In genomic region chr8:105298351-105299252, GRCm38 (mm10) we compare ENCODE assay signal across 8 mouse cellular contexts. TPM values are rescaled to one million over a fixed set of nuclear protein-coding genes. Genes with fewer than 3 reads are reported as not detected.
A peak's percentile ranks its signal among the peaks of the same experiment; 100 is the strongest.
DNase-seq lines count a peak whose midpoint lies in the region; ATAC-seq and TF ChIP-seq lines count a peak whose summit lies in the region.

No protein-coding gene starts in this region.

- peak overlapping the region; percentile 79 for H3K27ac ChIP-seq in kidney, postnatal 0 days
- no peak overlapping the region for H3K27ac ChIP-seq in cortical plate, adult 2 months (ENCODE audit: insufficient read depth, low read length)
- no peak overlapping the region for H3K27ac ChIP-seq in hindbrain, embryonic 16.5 days (ENCODE audit: low read depth, low read length)
- H3K27ac ChIP-seq in midbrain, embryonic 16.5 days (ENCODE audit: low read length): no peak overlapping the region

- peak overlapping the region; percentile 88 for H3K4me2 ChIP-seq in kidney, postnatal 0 days (ENCODE audit: low read length)
- H3K4me2 ChIP-seq in hindbrain, embryonic 16.5 days (ENCODE audit: low read length): peak overlapping the region; percentile 85
- peak overlapping the region; percentile 95 for H3K4me2 ChIP-seq in midbrain, embryonic 16.5 days (ENCODE audit: low read length)

- H3K9me3 ChIP-seq in kidney, postnatal 0 days (replicated peaks; ENCODE audit: low read length): no peaks in the 10 kb centered on the region
- no peaks in the 10 kb centered on the region for H3K9me3 ChIP-seq in hindbrain, embryonic 16.5 days (ENCODE audit: control insufficient read depth, low read length)
- no peaks in the 10 kb centered on the region for H3K9me3 ChIP-seq in midbrain, embryonic 16.5 days (replicated peaks; ENCODE audit: control insufficient read depth, low read length, poor library complexity, severe bottlenecking)

- no peak for ATAC-seq in kidney, postnatal 0 days (replicated peaks; ENCODE audit: low FRiP score, low read depth)
- no peak for ATAC-seq in hindbrain, embryonic 16.5 days
- ATAC-seq in midbrain, embryonic 16.5 days: no peak

- no peak for TF ChIP-seq CTCF in kidney, postnatal 0 days (IDR thresholded peaks at IDR 0.05; ENCODE audit: low read depth)
- TF ChIP-seq CTCF in cortical plate, adult 2 months (IDR thresholded peaks at IDR 0.05; ENCODE audit: extremely low read depth, insufficient read depth, low read length): no peak

- WGBS in kidney, postnatal 0 days: 62% methylated on average over 18 of the region's 18 CpGs
- 64% methylated on average over 18 of the region's 18 CpGs for WGBS in hindbrain, embryonic 16.5 days
- WGBS in midbrain, embryonic 16.5 days: 65% methylated on average over 18 of the region's 18 CpGs

- H3K4me3 ChIP-seq in kidney, postnatal 0 days (replicated peaks; ENCODE audit: low read depth, low read length): peak overlapping the region; percentile 95
- H3K4me3 ChIP-seq in cortical plate, adult 2 months (ENCODE audit: insufficient read depth, low read length): peak overlapping the region; percentile 78
- H3K4me3 ChIP-seq in hindbrain, embryonic 16.5 days (ENCODE audit: low read length): peak overlapping the region; percentile 96
- H3K4me3 ChIP-seq in midbrain, embryonic 16.5 days (ENCODE audit: low read depth, low read length): peak overlapping the region; percentile 97

- no peak for DNase-seq in kidney, postnatal 0 days (ENCODE audit: low spot score)
- no peak for DNase-seq in kidney, postnatal 36 days
- DNase-seq in ovary, postnatal 36 days (ENCODE audit: low spot score): no peak
- no peak for DNase-seq in left cerebral cortex, adult 18-20 months (ENCODE audit: low spot score in 2 of 2)
- no peak for DNase-seq in frontal cortex, postnatal 10 days (ENCODE audit: low spot score in 2 of 2)

- peaks cover 11% of the 10 kb centered on the region for H3K4me1 ChIP-seq in kidney, postnatal 0 days (replicated peaks; ENCODE audit: insufficient read depth, low read length)
- 0 out of 2 replicates have a peak, but pooled peaks cover 2% of the 10 kb centered on the region for H3K4me1 ChIP-seq in cortical plate, adult 2 months (ENCODE audit: control insufficient read depth, insufficient read depth, low read length)
- peaks cover 13% of the 10 kb centered on the region for H3K4me1 ChIP-seq in hindbrain, embryonic 16.5 days (ENCODE audit: control insufficient read depth, insufficient read depth, low read depth, low read length)
- H3K4me1 ChIP-seq in midbrain, embryonic 16.5 days (ENCODE audit: control insufficient read depth, insufficient read depth, low read length): peaks cover 23% of the 10 kb centered on the region

- peaks cover 33% of the 10 kb centered on the region for H3K36me3 ChIP-seq in kidney, postnatal 0 days (ENCODE audit: insufficient read depth, low read length)
- H3K36me3 ChIP-seq in hindbrain, embryonic 16.5 days (ENCODE audit: control insufficient read depth, insufficient read depth, low read length): peaks cover 29% of the 10 kb centered on the region
- H3K36me3 ChIP-seq in midbrain, embryonic 16.5 days (ENCODE audit: control insufficient read depth, insufficient read depth, low read length): peaks cover 17% of the 10 kb centered on the region

- H3K9ac ChIP-seq in kidney, postnatal 0 days (ENCODE audit: low read depth, low read length): peak overlapping the region; percentile 95
- peak overlapping the region; percentile 94 for H3K9ac ChIP-seq in hindbrain, embryonic 16.5 days (ENCODE audit: low read depth, low read length)
- H3K9ac ChIP-seq in midbrain, embryonic 16.5 days (ENCODE audit: low read depth, low read length): peak overlapping the region; percentile 88

- no peak for TF ChIP-seq POLR2A in cortical plate, adult 2 months (IDR thresholded peaks at IDR 0.05; ENCODE audit: extremely low read depth, insufficient read depth, low read length)

- no peaks in the 10 kb centered on the region for H3K27me3 ChIP-seq in kidney, postnatal 0 days (ENCODE audit: insufficient read depth, low read length)
- no peaks in the 10 kb centered on the region for H3K27me3 ChIP-seq in hindbrain, embryonic 16.5 days (replicated peaks; ENCODE audit: control insufficient read depth, insufficient read depth, low read length)
- no peaks in the 10 kb centered on the region for H3K27me3 ChIP-seq in midbrain, embryonic 16.5 days (ENCODE audit: control insufficient read depth, insufficient read depth, low read depth, low read length)

RNA-seq across cellular contexts. Expression of gene E2f4, which starts 1.1 kb away (rescaled TPM):
- 55.2 and 57.9 TPM in 2 replicates for polyA plus RNA-seq in kidney, postnatal 0 days (2015; fragmentation: Nextera tagmentation; extraction: Ambion mirVana)
- 63.4 and 65.6 TPM in 2 replicates for polyA plus RNA-seq in cortical plate, adult 2 months (2012; rRNA removed)
- polyA plus RNA-seq in hindbrain, embryonic 16.5 days (2015; fragmentation: Nextera tagmentation; extraction: Ambion mirVana): 37.3 and 46.7 TPM in 2 replicates
- 40.1 and 41.6 TPM in 2 replicates for polyA plus RNA-seq in midbrain, embryonic 16.5 days (2015; fragmentation: Nextera tagmentation; extraction: Ambion mirVana)
- 10 to 100 TPM; 37.6 to 39.1 TPM for total RNA-seq in left cerebral cortex, adult 18-20 months (2021)

RNA-seq across cellular contexts. Expression of gene Exoc3l, which starts 2.7 kb away (rescaled TPM):
- 15.9 and 18.5 TPM in 2 replicates for polyA plus RNA-seq in kidney, postnatal 0 days (2015; fragmentation: Nextera tagmentation; extraction: Ambion mirVana)
- 1.4 and 1.9 TPM in 2 replicates for polyA plus RNA-seq in cortical plate, adult 2 months (2012; rRNA removed)
- polyA plus RNA-seq in hindbrain, embryonic 16.5 days (2015; fragmentation: Nextera tagmentation; extraction: Ambion mirVana): 9.4 and 12.3 TPM in 2 replicates
- polyA plus RNA-seq in midbrain, embryonic 16.5 days (2015; fragmentation: Nextera tagmentation; extraction: Ambion mirVana): 10.5 and 12.0 TPM in 2 replicates
- total RNA-seq in left cerebral cortex, adult 18-20 months (2021): 1 to 10 TPM; 1.6 TPM

RNA-seq across cellular contexts. Expression of gene Elmo3, which starts 6.8 kb away (rescaled TPM):
- polyA plus RNA-seq in kidney, postnatal 0 days (2015; fragmentation: Nextera tagmentation; extraction: Ambion mirVana): 15.5 and 17.4 TPM in 2 replicates
- polyA plus RNA-seq in cortical plate, adult 2 months (2012; rRNA removed): 2.4 and 2.9 TPM in 2 replicates
- polyA plus RNA-seq in hindbrain, embryonic 16.5 days (2015; fragmentation: Nextera tagmentation; extraction: Ambion mirVana): 1.5 and 1.6 TPM in 2 replicates
- polyA plus RNA-seq in midbrain, embryonic 16.5 days (2015; fragmentation: Nextera tagmentation; extraction: Ambion mirVana): 0.88 and 1.1 TPM in 2 replicates
- total RNA-seq in left cerebral cortex, adult 18-20 months (2021): 1 to 10 TPM; 1.4 to 1.8 TPM

RNA-seq across cellular contexts. Expression of gene 4931428F04Rik, which starts 8.9 kb away (rescaled TPM):
- polyA plus RNA-seq in kidney, postnatal 0 days (2015; fragmentation: Nextera tagmentation; extraction: Ambion mirVana): 5.5 and 6.2 TPM in 2 replicates
- 24.3 and 26.3 TPM in 2 replicates for polyA plus RNA-seq in cortical plate, adult 2 months (2012; rRNA removed)
- polyA plus RNA-seq in hindbrain, embryonic 16.5 days (2015; fragmentation: Nextera tagmentation; extraction: Ambion mirVana): 126 and 153 TPM in 2 replicates
- 168 and 175 TPM in 2 replicates for polyA plus RNA-seq in midbrain, embryonic 16.5 days (2015; fragmentation: Nextera tagmentation; extraction: Ambion mirVana)
- total RNA-seq in left cerebral cortex, adult 18-20 months (2021): 10 to 100 TPM; 22.3 to 27.9 TPM

RNA-seq across cellular contexts. Expression of gene Nol3, which starts 22.7 kb away (rescaled TPM):
- polyA plus RNA-seq in kidney, postnatal 0 days (2015; fragmentation: Nextera tagmentation; extraction: Ambion mirVana): 0.29 and 0.68 TPM in 2 replicates
- polyA plus RNA-seq in cortical plate, adult 2 months (2012; rRNA removed): 14.3 and 15.5 TPM in 2 replicates
- polyA plus RNA-seq in hindbrain, embryonic 16.5 days (2015; fragmentation: Nextera tagmentation; extraction: Ambion mirVana): 6.2 TPM in 2 replicates
- polyA plus RNA-seq in midbrain, embryonic 16.5 days (2015; fragmentation: Nextera tagmentation; extraction: Ambion mirVana): 4.5 and 4.7 TPM in 2 replicates
- 10 to 100 TPM in 1 of 2 experiments, 1 to 10 TPM in 1; 9.4 to 10.8 TPM for total RNA-seq in left cerebral cortex, adult 18-20 months (2021)
